ENCODE assay signal across 26 mouse cellular contexts in genomic region chr4:26793181-26793824, GRCm38 (mm10).
DNase-seq lines count a peak whose midpoint lies in the region; ATAC-seq and TF ChIP-seq lines count a peak whose summit lies in the region.
"Had no signal": no experiment of that assay in that cellular context is flagged by ENCODE, and none has a peak within 500 bp of the region (broad histone marks: within the 10 kb centered on the region; RNA-seq: fewer than 3 reads in every experiment).

No protein-coding gene starts in this region.

- ATAC-seq in forebrain, embryonic 14.5 days: peak; percentile 46; the same call in 1 of the 2 replicates
- ATAC-seq in forebrain, embryonic 12.5 days (ENCODE audit: low FRiP score): no peak
- peak; percentile 93 for ATAC-seq in forebrain, postnatal 0 days
- ATAC-seq: hindbrain, embryonic 16.5 days had no signal

- H3K27me3 ChIP-seq in forebrain, embryonic 14.5 days (replicated peaks; ENCODE audit: control insufficient read depth, insufficient read depth, low read length): no peaks in the 10 kb centered on the region
- no peaks in the 10 kb centered on the region for H3K27me3 ChIP-seq in forebrain, embryonic 12.5 days
- H3K27me3 ChIP-seq in forebrain, postnatal 0 days (ENCODE audit: insufficient read depth, low read length): no peaks in the 10 kb centered on the region
- H3K27me3 ChIP-seq in heart, embryonic 10.5 days (ENCODE audit: insufficient read depth, poor library complexity, severe bottlenecking): no peaks in the 10 kb centered on the region
- H3K27me3 ChIP-seq: embryonic facial prominence, embryonic 13.5 days; heart, embryonic 15.5 days; kidney, embryonic 15.5 days; limb, embryonic 12.5 days; liver, embryonic 15.5 days; lung, embryonic 15.5 days; neural tube, embryonic 12.5 days; stomach, embryonic 15.5 days had no signal

- no peaks in the 10 kb centered on the region for H3K9me3 ChIP-seq in forebrain, embryonic 14.5 days (replicated peaks; ENCODE audit: control insufficient read depth, low read length)
- H3K9me3 ChIP-seq in forebrain, embryonic 12.5 days: no peaks in the 10 kb centered on the region
- H3K9me3 ChIP-seq in forebrain, postnatal 0 days (ENCODE audit: low read length): no peaks in the 10 kb centered on the region
- no peaks in the 10 kb centered on the region for H3K9me3 ChIP-seq in heart, embryonic 10.5 days
- H3K9me3 ChIP-seq: embryonic facial prominence, embryonic 13.5 days; G1E; heart, embryonic 15.5 days; kidney, embryonic 15.5 days; limb, embryonic 12.5 days; liver, embryonic 15.5 days; lung, embryonic 15.5 days; midbrain, embryonic 10.5 days; neural tube, embryonic 12.5 days; stomach, embryonic 15.5 days had no signal

- H3K4me3 ChIP-seq in forebrain, embryonic 14.5 days (ENCODE audit: low read depth, low read length): no peak overlapping the region
- H3K4me3 ChIP-seq in forebrain, embryonic 12.5 days (replicated peaks): no peak overlapping the region
- H3K4me3 ChIP-seq in forebrain, postnatal 0 days (ENCODE audit: low read depth, low read length): no peak overlapping the region
- no peak overlapping the region for H3K4me3 ChIP-seq in heart, embryonic 10.5 days
- H3K4me3 ChIP-seq: embryonic facial prominence, embryonic 13.5 days; heart, embryonic 15.5 days; kidney, embryonic 15.5 days; limb, embryonic 12.5 days; liver, embryonic 15.5 days; lung, embryonic 15.5 days; midbrain, embryonic 10.5 days; myocyte; neural tube, embryonic 12.5 days; stomach, embryonic 15.5 days had no signal

- H3K4me1 ChIP-seq in forebrain, embryonic 14.5 days (ENCODE audit: control insufficient read depth, insufficient read depth, low read length): no peaks in the 10 kb centered on the region
- no peaks in the 10 kb centered on the region for H3K4me1 ChIP-seq in forebrain, embryonic 12.5 days
- H3K4me1 ChIP-seq in forebrain, postnatal 0 days (ENCODE audit: insufficient read depth): no peaks in the 10 kb centered on the region
- H3K4me1 ChIP-seq in heart, embryonic 10.5 days: no peaks in the 10 kb centered on the region
- H3K4me1 ChIP-seq: embryonic facial prominence, embryonic 13.5 days; heart, embryonic 15.5 days; kidney, embryonic 15.5 days; limb, embryonic 12.5 days; liver, embryonic 15.5 days; lung, embryonic 15.5 days; midbrain, embryonic 10.5 days; neural tube, embryonic 12.5 days; stomach, embryonic 15.5 days had no signal

- no peak overlapping the region for H3K9ac ChIP-seq in forebrain, embryonic 14.5 days (ENCODE audit: low read length)
- H3K9ac ChIP-seq in forebrain, embryonic 12.5 days: no peak overlapping the region
- H3K9ac ChIP-seq in forebrain, postnatal 0 days: no peak overlapping the region
- H3K9ac ChIP-seq: embryonic facial prominence, embryonic 13.5 days; heart, embryonic 15.5 days; kidney, embryonic 15.5 days; limb, embryonic 12.5 days; liver, embryonic 15.5 days; lung, embryonic 15.5 days; neural tube, embryonic 12.5 days; stomach, embryonic 15.5 days had no signal

- DNase-seq in forebrain, embryonic 14.5 days (ENCODE audit: low spot score): peak; percentile 52
- peak; percentile 3 for DNase-seq in layer of hippocampus, adult 9-11 months
- no peak for DNase-seq in layer of hippocampus, adult 8-10 months (ENCODE audit: low spot score in 2 of 2)
- DNase-seq in brain, adult 2 months (ENCODE audit: low read depth, low spot score): peak; percentile 71
- peak; percentile 69 for DNase-seq in forebrain, postnatal 0 days
- no peak for DNase-seq in heart, embryonic 10.5 days (ENCODE audit: low spot score)
- DNase-seq: adrenal gland, adult 8-10 months; cerebellum, adult 11-12 months; cerebellum, postnatal 10 days; gastrocnemius, postnatal 14 days; kidney, adult 18-20 months; kidney, postnatal 25 days; thymus, postnatal 14 days had no signal

- no peaks in the 10 kb centered on the region for H3K36me3 ChIP-seq in forebrain, embryonic 14.5 days (ENCODE audit: control insufficient read depth, insufficient read depth, low read length)
- H3K36me3 ChIP-seq in forebrain, embryonic 12.5 days (replicated peaks): no peaks in the 10 kb centered on the region
- H3K36me3 ChIP-seq in forebrain, postnatal 0 days (ENCODE audit: insufficient read depth): no peaks in the 10 kb centered on the region
- no peaks in the 10 kb centered on the region for H3K36me3 ChIP-seq in heart, embryonic 10.5 days
- H3K36me3 ChIP-seq: embryonic facial prominence, embryonic 13.5 days; G1E; heart, embryonic 15.5 days; kidney, embryonic 15.5 days; limb, embryonic 12.5 days; liver, embryonic 15.5 days; lung, embryonic 15.5 days; midbrain, embryonic 10.5 days; neural tube, embryonic 12.5 days; stomach, embryonic 15.5 days had no signal

- 89% methylated on average over 1 of the region's 1 CpGs for WGBS in forebrain, embryonic 14.5 days
- 94% methylated on average over 1 of the region's 1 CpGs for WGBS in forebrain, embryonic 12.5 days
- 60% methylated on average over 1 of the region's 1 CpGs for WGBS in forebrain, postnatal 0 days
- WGBS in heart, embryonic 10.5 days: 90% methylated on average over 1 of the region's 1 CpGs

- no peak overlapping the region for H3K27ac ChIP-seq in forebrain, embryonic 14.5 days (ENCODE audit: low read depth, low read length)
- H3K27ac ChIP-seq in forebrain, embryonic 12.5 days: no peak overlapping the region
- no peak overlapping the region for H3K27ac ChIP-seq in forebrain, postnatal 0 days (ENCODE audit: low read depth, low read length)
- no peak overlapping the region for H3K27ac ChIP-seq in heart, embryonic 10.5 days
- H3K27ac ChIP-seq: embryonic facial prominence, embryonic 13.5 days; heart, embryonic 15.5 days; kidney, embryonic 15.5 days; limb, embryonic 12.5 days; liver, embryonic 15.5 days; lung, embryonic 15.5 days; midbrain, embryonic 10.5 days; neural tube, embryonic 12.5 days; stomach, embryonic 15.5 days had no signal

- TF ChIP-seq CTCF in forebrain, postnatal 0 days (IDR thresholded peaks at IDR 0.05; ENCODE audit: low read depth): no peak

- H3K4me2 ChIP-seq in forebrain, embryonic 14.5 days (ENCODE audit: low read length): no peak overlapping the region
- no peak overlapping the region for H3K4me2 ChIP-seq in forebrain, embryonic 12.5 days
- no peak overlapping the region for H3K4me2 ChIP-seq in forebrain, postnatal 0 days (ENCODE audit: low read depth)
- H3K4me2 ChIP-seq: embryonic facial prominence, embryonic 13.5 days; heart, embryonic 15.5 days; kidney, embryonic 15.5 days; limb, embryonic 12.5 days; liver, embryonic 15.5 days; lung, embryonic 15.5 days; neural tube, embryonic 12.5 days; stomach, embryonic 15.5 days had no signal

Comparison
In these comparisons a context has a peak if more than half of its experiments do, and no peak if none do; other contexts are left out.
1. DNase-seq: peak in forebrain, embryonic 14.5 days (single experiment), layer of hippocampus, adult 9-11 months (single experiment), brain, adult 2 months (single experiment) and forebrain, postnatal 0 days (single experiment); none in layer of hippocampus, adult 8-10 months (0 of 2) and heart, embryonic 10.5 days (single experiment).